Mouse (Mus musculus): Measurements from ENCODE around the gene Cfap73.

DNA sequence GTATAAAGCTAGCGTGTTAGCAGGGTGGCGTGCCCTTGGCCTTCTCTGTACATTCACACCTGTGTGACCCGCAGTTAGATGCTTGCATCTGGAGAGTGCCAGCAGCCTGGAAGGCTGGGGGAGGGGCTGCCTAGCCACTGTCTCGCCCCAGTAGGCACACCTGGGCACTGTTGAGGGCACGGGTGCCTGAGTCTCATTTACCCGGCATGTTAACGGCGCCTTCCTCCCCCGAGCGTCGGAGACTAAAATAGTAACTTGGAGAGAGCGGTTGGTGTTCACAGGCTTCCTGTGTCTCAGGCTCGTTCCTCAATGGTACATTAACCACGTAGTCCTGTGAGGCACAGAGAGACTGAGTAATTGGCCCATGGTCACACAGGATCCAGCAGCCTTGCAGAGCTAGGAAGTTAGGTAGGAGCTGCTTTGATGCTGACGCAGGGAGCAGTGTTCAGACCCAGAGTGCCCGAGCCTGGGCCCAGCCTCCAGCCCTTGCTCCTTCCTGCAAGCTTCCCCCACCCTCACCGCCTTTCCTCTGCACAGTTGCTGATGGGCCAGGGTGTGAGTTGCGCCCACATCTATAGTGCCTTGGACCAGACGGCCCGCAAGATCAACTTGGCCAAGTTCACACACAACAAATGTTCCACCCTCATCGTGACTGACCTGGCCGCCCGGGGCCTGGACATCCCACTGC is 12.8 kb downstream of the Cfap73 start:
- TF ChIP-seq POLR2A (IDR thresholded peaks at IDR 0.05; ENCODE audit: control insufficient read depth in 1 of 2, insufficient read depth in 1 of 2, low read depth in 1 of 2, low read length in 2 of 2, poor library complexity in 1 of 2) (no peak), USF1 (IDR thresholded peaks at IDR 0.05; ENCODE audit: low read depth, low read length) (no peak), GABPA (IDR thresholded peaks at IDR 0.05; ENCODE audit: low read depth, low read length) (no peak), CTCF (IDR thresholded peaks at IDR 0.05 in 2 of 3, conservative IDR thresholded peaks at IDR 0.05 in 1 of 3; ENCODE audit: control insufficient read depth in 1 of 3, insufficient read depth in 1 of 3, low read depth in 2 of 3, low read length in 3 of 3, poor library complexity in 1 of 3, severe bottlenecking in 1 of 3) (no peak)

Measured in MEL (cell line).